Mouse (Mus musculus) mesoderm, embryonic 11.5 days (tissue): ENCODE measurements around the gene Raph1.

Experiments used
- DNase-seq: peaks from one replicate; pipeline ENCODE4 v3.0.0-alpha.2; 2012; ENCODE audit warnings: low read depth, low spot score

Raph1 gene

DNA sequence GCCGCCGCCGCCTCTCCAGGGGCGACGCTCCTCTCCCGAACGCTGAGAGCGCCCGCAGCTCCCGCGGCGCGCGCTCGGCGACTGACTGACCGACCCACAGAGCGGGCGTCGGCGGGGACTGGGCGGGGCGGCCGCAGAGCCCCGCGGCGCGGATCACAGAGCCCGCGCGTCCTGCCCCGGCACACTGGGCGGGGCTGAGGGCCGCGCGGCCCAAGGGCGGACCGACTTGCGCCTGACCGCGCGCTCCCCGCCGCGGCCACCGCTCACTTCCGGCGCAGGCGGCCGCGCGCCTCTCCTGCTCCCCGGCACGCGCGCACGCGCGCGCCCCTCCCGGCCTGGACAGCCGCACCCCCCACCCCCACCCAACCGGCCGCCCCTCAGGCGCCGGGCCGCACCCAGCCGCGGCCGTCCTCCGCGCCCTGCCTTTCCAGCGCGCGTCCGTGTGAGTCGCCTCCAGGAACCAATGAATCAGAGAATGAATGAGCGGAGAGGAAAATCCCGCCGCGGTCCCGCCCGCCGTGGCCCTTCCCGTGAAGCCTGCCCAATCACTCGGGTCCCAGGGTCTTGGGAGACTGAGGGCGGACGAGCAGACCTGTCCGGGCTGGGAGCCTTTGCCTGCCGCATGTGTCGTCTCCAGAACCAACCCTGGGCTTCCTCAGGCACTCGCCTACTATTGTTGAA is at the start of gene Raph1:
TSS of gene Raph1 (minus strand) at position 474 of the 681 bp plus-strand sequence.
- DNase-seq: peak; percentile 94

DNA sequence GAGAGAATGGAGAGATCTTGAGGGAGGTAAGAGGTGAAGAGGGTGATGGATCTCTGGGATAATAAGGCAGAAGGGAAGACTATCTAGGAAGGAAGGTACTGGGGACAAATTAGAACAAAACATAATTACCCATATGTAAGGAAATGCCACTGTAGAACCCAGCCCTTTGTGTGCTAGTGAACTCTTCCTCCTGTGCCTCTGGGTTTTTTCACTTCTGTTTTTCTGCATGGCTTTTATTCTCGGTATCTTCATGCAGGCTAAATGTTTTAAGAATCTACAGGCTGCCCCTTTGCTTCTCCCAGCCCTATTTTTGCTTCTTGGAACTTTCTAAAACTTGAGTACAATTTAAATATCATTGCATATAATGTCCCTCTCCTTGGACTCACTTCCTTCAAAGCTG is 48.8 kb upstream of the Raph1 start:
- DNase-seq: no peak

DNA sequence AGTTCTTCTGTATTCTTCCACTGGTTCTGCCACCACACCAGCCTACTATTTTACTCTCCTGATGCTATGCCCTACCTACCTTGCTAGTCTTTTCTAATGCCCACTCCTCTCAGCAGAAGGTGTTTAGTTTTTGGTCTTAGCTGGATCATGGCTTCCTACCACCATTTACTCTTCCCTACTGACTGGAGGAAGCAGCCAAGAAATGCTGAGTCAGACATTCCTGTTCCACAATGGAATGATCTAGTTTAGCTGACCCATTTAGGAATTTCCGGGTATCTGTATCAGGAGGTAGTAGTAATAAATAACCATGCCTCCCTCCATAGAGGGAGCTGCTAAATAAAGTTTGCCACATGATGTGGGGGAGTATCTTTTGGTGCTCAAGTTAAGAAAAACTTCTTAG is 48.0 kb upstream of the Raph1 start:
- DNase-seq: no peak

DNA sequence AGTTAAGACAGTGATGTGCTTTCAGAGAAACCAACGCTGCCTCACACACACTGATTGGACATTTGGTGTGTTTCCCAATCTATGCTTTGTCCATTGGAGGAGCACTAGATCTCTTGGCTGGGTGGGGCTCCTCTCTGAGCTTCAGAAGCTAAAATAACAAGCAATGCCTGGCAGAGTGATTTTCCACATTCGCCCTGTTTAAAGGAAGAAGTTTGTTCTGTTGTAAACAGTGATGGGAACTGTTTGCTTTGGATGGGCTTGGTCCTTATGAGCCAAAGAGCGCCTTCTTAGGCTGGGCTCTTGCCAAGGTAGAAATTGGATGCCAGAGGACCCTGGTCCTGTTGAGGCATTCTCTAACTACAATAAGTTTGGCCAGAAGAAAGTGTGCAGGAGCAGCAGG is 45.1 kb upstream of the Raph1 start:
- no peak for DNase-seq

DNA sequence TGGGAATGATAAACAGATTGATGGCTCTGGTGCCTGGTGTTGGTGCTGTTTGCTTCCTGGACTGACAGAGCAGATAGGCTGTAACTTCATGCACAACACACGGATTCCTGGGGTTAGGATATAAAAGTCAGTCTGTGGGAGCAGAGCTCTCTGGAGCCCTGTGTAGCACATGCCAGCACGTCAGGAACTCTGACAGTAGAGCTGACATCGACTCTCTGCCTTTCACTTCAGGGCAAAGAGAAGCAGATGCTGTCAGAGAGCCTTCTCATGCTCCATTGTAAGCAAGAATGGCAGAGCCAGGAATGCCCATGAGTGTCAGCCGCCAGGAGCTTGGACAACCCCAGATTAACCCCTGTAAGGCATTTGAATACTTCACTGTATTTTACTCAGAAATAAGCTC is 43.7 kb upstream of the Raph1 start:
- no peak for DNase-seq

DNA sequence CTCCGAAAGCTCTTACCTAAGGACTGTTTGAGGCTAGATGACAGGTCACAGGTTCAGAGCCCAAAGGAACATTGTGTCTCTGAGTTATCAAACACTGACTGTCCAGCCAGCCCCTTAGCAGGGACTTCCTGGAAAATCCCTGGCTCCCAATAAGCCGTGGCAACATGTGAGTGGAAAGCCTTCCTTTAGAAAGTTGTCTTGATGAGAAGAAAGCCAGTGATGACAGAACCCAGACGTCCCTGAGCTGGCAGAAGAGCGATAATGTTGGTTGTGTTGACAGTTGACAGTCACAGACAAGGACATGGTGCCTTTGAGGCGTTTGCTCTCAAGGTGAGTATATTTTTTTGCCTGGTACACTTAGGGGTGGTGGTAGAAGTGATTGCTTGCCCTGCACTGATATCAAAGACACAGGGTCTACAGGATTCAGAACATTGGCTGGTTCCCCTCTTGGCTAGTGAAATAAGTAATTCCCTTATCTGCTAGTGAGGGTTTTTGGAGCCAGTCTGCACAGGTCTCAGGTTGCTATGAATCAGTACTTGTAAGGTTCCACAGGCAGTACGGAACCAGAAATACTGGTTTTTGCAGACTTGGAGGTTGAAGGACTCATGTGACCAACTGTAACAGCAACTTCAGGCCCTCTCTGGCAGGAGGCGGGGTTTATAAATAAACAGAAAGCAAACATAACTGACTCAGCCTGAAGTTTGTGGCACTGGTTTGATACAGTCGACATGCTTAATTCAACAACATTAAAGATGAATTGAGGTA is 42.3 kb upstream of the Raph1 start:
- no peak for DNase-seq

DNA sequence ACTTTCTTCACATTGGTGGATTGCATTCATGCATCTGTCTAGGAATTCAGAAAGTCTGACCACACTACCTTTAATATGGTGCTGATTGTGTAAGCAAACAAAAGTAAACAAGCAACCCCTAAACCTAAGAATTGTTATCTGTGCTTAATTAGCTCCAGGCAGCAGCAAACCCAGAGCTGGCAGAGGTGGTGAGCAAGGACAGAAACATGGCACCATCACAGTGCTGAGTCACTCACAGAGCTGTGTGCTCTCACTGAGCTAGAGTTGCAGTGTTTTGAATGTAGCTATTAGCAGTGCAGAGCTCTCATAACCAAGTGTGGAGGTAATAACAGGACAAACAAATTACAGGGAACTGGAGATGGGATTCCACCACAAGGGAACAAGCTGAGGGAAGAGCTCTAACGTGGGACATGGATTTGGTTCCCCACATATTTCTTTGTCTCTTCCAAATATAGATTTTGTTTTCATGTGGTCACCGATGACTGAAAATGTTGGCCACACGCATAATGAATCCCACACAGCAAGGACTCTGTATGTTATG is 37.6 kb upstream of the Raph1 start:
- no peak for DNase-seq

DNA sequence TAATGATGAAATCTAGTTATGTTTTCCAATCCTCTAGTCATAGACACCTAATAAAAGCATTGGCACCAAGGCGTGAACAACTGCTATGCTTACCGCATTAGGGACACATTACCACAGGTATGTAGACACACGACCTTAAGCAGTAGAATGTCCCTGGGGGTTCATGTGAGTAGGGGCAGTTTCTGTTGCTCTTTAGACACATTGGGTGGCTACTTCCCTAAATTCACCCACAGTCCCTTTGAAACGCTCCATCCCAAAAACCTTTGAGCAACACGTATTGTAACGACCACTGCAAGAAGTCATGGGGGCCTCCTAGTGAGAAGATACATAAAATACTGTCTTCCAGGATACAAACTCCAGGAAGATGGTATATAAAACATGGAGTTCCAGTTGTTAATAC is 33.8 kb upstream of the Raph1 start:
- DNase-seq: no peak

DNA sequence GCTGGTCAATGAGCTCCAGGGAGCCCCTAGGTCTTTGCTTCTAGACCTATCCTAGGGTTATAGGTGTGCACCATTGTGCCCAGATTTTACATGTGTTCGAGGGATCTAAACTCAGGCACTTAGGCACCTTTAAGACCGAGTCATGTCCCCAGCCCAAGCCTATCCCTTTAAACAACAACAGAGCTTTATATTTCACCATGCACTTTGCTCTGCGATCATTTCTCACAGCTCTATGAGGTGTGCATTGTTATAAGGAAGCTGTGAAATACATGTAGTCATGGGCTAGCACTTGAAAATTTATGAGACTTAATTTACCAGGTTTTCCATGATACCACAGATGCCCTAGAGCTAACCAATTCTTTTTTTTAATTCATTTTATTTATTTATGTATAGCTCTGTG is 33.0 kb upstream of the Raph1 start:
- no peak for DNase-seq

DNA sequence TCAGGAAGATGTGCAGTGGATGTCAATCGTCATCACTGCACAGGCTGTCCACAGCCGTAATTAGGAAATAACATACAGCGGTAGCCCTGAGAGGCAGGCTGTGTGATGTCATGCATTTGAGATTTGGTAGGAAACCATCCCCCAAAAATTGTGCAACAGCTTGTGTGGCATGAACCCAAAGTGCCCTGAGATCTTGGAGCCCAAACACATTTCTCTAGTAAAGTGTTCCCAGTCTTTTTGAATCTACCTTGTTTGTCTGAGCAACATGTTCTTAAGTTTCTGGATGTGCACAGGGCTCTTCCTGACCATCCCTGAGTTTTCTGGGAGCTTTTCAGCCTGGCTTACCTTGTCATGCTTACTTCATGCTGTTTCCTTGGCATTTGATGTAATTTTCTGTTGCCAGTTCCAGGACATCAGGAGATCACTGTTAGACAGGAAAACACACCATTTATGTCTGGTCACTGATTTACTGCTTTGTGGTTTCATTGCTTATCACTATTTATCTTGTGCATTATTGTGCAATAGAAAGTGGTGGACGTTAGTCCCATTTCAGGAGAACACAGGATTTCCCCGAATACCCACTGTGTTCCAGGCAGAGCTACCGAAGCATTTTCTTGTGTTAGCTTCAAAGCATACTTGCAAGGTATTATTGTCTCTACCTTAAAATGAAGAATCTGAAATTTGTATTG is 32.3 kb upstream of the Raph1 start:
- no peak for DNase-seq

DNA sequence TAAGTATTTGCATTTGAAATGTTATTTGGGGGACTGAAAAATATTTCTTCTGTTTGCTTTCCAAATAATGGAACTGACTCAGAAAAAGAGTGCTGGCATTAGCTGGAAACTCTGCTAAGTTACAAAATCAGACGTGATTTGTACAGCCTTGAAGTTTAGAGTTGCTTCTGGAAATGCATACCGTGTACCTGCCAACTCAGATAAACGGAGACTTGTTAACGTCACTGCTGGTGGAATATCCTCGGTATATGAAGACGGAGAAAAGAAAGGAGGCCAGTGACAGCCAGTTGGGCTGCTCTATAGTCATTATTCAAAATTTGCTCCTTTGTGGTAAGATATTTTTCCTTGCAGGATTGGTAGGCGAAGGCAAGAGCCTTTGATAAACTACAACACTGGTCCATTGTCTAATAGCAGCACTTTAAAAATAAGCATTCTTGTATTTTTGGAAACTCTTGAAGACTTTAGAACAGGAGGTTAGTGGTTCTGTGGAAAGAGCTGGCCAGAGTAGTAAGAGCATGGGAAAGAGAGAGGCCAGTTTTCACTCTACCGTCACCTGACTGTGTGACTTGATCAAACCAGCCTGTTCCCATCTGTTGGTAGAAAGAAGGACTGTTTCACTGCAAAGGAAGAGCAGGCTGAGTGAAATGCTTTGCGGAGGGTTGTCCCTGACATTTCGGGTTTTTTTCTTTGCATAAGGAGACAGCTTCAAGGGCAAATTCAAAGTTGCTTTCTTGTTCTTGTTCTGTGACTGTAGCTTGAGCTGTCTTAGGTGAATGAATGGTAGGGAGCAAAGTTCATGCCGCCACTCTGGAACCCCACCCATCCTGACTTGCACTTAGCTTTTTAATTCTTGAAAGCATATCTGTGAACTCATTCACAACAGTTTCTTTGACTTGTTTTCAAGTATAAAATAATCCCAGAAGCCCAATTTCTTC is 29.7 kb upstream of the Raph1 start:
- DNase-seq: no peak

DNA sequence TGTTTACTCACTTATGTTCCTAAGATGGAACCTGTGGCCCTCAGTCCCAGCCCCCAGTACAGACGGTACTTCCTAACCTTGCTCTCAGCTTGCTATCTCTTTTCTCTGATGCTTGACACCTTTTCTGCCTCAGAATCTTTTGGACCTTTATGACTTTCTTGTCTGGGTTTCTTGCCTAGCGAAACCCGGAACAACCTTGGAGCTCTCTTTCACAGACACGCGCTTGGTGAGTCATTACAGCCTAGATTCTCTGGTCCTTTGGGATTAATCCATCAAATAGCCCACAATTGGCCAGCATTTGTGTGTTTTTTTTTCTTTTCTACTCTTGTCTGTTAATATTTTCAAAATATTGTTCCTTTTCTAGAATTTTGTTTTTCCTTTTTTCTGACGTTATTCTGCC is 26.2 kb upstream of the Raph1 start:
- no peak for DNase-seq

DNA sequence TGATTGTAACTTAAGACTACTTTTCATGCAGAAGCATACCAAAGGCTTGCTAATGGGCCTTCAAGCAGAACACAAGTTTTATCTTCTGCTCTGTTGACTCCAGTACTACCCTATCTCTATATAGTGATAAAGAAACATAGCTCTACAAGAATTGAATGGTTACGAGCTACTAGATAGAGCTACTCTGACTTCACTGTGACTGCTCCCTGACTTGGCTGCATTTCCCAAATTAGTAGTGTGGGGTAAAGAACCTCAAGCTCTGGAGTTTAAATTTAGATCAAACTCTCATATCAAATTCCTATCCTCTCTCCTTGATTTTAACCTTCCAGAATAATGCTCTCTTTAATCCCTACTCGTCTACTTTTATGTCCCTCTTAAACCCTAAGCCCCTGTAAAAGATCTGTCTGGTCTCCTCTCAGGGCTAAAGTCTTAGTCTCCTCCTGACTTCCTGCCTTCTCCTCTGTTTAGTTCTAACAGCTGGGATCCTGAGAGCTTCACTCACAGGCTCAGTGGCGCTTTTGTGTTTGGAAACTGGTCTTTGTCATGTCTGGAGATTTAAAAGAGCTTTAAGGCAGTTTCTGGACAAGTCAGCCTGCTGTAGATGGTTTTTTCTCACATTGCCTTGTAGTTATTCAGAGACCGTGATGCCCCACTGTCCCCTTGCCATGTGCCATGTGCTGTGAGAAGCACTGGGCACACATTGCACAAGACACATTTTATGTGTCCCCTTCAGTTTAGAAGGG is 22.2 kb upstream of the Raph1 start:
- DNase-seq: no peak

DNA sequence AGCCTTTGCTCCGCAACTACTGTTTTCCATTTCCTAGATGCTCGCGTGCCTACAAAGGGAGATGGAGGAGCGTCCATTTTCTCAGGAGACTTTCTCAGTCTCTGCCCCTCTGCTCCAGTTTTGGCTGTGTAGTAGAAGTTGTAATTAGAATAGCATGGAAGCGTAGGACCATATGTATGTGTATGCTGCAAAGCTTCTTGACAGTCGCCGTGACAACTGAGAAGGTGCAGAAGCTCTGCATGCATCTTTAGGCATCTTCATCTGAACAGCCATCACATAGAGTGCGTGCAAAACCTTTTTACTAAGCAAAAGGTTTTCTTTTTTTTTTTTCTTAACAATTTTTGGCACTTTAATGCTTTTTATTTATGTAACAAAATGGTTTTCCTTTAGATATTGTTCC is 14.1 kb upstream of the Raph1 start:
- no peak for DNase-seq

DNA sequence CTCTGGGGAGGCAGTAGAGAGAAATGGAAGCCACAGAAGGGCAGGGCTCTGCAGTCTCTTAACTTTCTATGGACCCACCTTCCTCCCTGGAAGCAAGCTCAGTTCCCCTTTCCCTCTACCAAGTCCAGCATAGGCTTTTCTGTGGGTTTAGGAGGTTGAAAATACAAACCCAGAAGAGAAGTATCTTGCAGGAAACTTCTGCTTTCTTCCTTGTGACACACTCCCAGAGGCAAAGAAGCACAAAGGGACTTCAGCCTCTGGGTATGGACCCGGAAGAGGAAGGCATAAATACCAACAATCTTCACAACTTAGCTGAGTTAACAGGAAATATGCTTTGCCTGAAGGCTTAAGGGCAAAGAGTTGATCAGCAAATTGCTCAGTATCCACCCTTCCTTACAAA is 13.0 kb upstream of the Raph1 start:
- no peak for DNase-seq

DNA sequence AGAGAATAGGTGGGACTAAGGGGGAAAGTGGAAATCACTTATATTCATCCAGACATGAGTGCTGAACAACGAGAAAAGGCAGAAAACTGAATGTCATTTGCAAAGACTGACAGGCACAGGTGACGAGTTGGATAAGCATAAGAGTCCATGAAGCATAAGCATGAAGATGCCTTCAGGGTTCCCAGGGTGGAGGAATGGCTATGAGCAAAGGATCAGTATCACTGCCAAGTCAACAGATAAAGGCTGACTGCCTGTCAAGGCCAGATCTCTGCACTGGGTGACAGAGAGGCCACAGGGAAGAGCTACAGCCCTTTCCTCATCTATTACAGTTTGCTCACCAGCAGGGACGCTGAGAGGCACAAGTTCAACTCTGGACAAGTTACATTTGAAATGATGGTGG is 5.8 kb upstream of the Raph1 start:
- DNase-seq: no peak

DNA sequence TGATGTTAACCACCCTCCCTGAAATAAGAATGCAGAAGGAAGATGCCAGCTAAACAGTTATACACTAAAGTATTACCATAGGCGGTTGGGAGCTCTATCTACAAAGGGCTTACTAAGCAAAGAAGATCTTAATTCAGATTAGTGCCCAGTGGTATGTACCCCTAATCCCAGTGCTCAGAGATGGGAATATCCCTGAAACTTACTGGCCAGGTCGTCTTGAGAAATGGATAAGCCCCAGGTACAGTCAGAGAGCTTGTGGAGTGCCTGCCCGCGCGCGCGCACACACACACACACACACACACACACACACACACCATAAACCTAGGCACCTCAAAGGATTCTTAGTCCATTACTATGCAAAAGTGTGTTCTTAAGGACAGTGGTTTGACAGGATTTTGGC is 2.8 kb upstream of the Raph1 start:
- no peak for DNase-seq

DNA sequence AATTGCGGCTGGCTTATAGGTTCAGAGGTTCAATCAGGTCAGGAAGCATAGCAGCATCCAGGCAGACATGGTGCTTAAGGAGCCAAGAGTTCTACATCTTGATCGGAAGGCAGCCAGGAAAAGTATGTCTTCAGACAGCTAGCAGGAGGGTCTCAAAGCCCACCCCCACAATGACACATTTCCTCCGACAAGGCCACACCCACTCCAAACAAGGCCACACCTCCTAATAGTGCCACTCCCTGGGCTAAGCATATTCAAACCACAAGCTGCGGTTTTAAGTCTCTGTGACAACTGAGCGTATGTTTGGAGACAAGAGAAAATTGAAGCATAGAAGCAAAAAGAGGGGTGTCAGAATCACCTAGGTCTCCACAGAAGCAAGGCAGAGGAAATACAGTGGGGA is 2.3 kb upstream of the Raph1 start:
- no peak for DNase-seq

DNA sequence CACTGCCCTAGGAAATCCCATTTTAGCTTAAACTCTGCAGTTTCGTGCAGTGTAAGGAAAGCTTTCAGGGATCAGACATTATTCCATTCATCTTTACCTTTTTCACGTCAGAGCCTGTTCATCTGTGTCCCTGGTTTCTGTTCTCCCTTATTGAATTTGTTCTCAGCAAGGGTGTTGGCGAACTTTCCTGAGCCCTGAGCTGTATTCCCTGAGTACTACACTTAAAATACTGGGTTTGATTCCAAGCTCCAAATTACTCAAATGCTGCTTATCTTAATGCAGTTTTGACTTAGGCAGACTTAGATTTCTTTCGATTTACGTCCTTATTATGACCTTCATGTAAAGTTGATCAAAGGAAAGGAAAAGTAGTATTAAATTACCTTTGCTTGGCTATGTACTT is 417 bp upstream of the Raph1 start:
- DNase-seq: no peak

DNA sequence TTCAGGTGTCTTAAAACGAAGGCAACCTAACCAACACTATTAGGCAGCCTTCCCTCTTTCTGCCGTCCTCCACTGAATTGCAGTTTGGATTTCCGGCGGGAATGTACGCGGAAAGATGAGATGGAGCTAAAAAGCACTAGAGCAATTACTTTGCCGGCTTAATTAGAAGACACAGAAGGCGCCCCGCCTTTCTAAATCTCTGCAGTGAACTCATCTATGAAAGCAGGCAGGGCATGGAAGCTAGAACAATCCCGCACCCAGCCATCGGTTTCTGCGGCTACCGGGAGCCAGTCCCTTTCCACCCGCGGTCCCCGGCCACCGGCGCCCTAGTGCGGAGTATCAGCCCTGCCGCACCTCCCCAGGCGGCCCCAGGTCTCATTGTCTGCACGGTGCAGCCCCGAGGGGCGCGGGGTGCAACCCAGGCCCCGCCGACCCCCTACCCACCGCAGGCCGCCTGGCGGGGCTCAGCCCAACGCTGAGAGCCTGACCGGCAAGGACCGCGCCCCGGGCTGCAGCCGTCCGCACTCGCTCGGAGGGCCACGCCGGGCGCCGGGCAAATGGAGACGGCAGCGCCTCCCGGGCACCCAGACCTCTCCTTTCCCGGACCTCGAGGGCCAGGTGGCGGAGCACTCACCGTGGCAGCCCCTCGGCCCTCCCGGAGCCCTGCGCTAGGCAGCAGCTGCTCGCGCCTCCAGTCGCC is 823 bp downstream of the Raph1 start:
- DNase-seq: peak; percentile 22
